Mouse (Mus musculus) liver, embryonic 15.5 days (tissue): Measurements from ENCODE around the gene Cyb5r2. TPM values are rescaled to one million over a fixed set of nuclear protein-coding genes. Genes with fewer than 3 reads are reported as not detected.

Experiments used
- ATAC-seq: fragments of 200-750 bp; cut with Nextera tagmentation; 2 replicates; pipeline ENCODE4 v1.8.0; 2017; ENCODE audit warnings: moderate number of reproducible peaks, mild to moderate bottlenecking, moderate library complexity; ENCODE audit not compliant: insufficient read depth
- H3K27ac ChIP-seq: fragments of 300-500 bp; sonication (generic); replicated peaks from 2 replicates; pipeline ENCODE4 v1.5.1; 2015; ENCODE audit warnings: mild to moderate bottlenecking, inconsistent platforms
- H3K27me3 ChIP-seq: fragments of 300-500 bp; sonication (generic); 2 replicates; pipeline ENCODE4 v1.6.1; 2015; ENCODE audit warnings: mild to moderate bottlenecking, inconsistent platforms
- H3K36me3 ChIP-seq: fragments of 300-500 bp; sonication (generic); replicated peaks from 2 replicates; pipeline ENCODE4 v1.6.1; 2015; ENCODE audit warnings: moderate library complexity, mild to moderate bottlenecking, inconsistent platforms
- H3K4me1 ChIP-seq: fragments of 300-500 bp; sonication (generic); replicated peaks from 2 replicates; pipeline ENCODE4 v1.6.1; 2015; ENCODE audit warnings: inconsistent platforms
- H3K4me2 ChIP-seq: fragments of 300-500 bp; sonication (generic); 2 replicates; pipeline ENCODE4 v1.6.1; 2015; ENCODE audit warnings: moderate library complexity, mild to moderate bottlenecking, inconsistent platforms
- H3K4me3 ChIP-seq: fragments of 300-500 bp; sonication (generic); replicated peaks from 2 replicates; pipeline ENCODE4 v1.5.1; 2015; ENCODE audit warnings: mild to moderate bottlenecking, inconsistent platforms
- H3K9ac ChIP-seq: fragments of 300-500 bp; sonication (generic); 2 replicates; pipeline ENCODE4 v1.6.1; 2015; ENCODE audit warnings: moderate library complexity, mild to moderate bottlenecking, inconsistent platforms
- H3K9me3 ChIP-seq: fragments of 300-500 bp; sonication (generic); replicated peaks from 2 replicates; pipeline ENCODE4 v1.6.1; 2016; ENCODE audit warnings: inconsistent platforms
- WGBS: fragments of 180-500 bp; shearing (Covaris S2); methylation state at CpG from one replicate; pipeline ENCODE4 v1.1.7; 2015; ENCODE audit warnings: mixed read lengths; ENCODE audit not compliant: insufficient replicate concordance; 5-methylcytosine and 5-hydroxymethylcytosine counted together
- polyA plus RNA-seq: library from polyadenylated mRNA; unstranded; fragments of >200 nt; fragmentation: Nextera tagmentation; extraction: Ambion mirVana; gene quantifications from 2 replicates; pipeline ENCODE4 v1.2.1, GENCODE M21; 2015

The Cyb5r2 gene
- polyA plus RNA-seq, 1 experiment from 2014 or later: not detected

- H3K27ac ChIP-seq: no peak overlapping the region
- 71% methylated on average over 4 of the region's 4 CpGs for WGBS
- ATAC-seq: no peak
- no peak overlapping the region for H3K4me3 ChIP-seq
- no peak overlapping the region for H3K9ac ChIP-seq
- no peaks in the 10 kb centered on the region for H3K36me3 ChIP-seq
- H3K4me2 ChIP-seq: no peak overlapping the region
- H3K27me3 ChIP-seq: no peaks in the 10 kb centered on the region
- no peaks in the 10 kb centered on the region for H3K9me3 ChIP-seq
- H3K4me1 ChIP-seq: no peaks in the 10 kb centered on the region
Observed at GRCm38 (mm10) chr7:107749721-107750120, 8.1 kb downstream of the Cyb5r2 start.

GRCm38 (mm10) chr7:107749270-107749669 is 8.6 kb downstream of the Cyb5r2 start:
- no peaks in the 10 kb centered on the region for H3K36me3 ChIP-seq
- no peaks in the 10 kb centered on the region for H3K4me1 ChIP-seq
- H3K27ac ChIP-seq: no peak overlapping the region
- no peak overlapping the region for H3K9ac ChIP-seq
- no peak overlapping the region for H3K4me3 ChIP-seq
- no peak overlapping the region for H3K4me2 ChIP-seq
- H3K27me3 ChIP-seq: no peaks in the 10 kb centered on the region
- 8% methylated on average over 3 of the region's 3 CpGs for WGBS
- ATAC-seq: no peak
- H3K9me3 ChIP-seq: no peaks in the 10 kb centered on the region

- 6% methylated on average over 2 of the region's 2 CpGs for WGBS
Observed at GRCm38 (mm10) chr7:107747954-107748353, 9.9 kb downstream of the Cyb5r2 start.

GRCm38 (mm10) chr7:107747476-107747875 is 10.4 kb downstream of the Cyb5r2 start:
- no peak overlapping the region for H3K9ac ChIP-seq
- no peaks in the 10 kb centered on the region for H3K27me3 ChIP-seq
- H3K4me3 ChIP-seq: no peak overlapping the region
- WGBS: 69% methylated on average over 9 of the region's 9 CpGs
- no peak for ATAC-seq
- H3K9me3 ChIP-seq: no peaks in the 10 kb centered on the region
- H3K36me3 ChIP-seq: no peaks in the 10 kb centered on the region; the same call in 1 of the 2 replicates
- H3K27ac ChIP-seq: no peak overlapping the region
- H3K4me2 ChIP-seq: no peak overlapping the region
- H3K4me1 ChIP-seq: no peaks in the 10 kb centered on the region

More at GRCm38 (mm10) chr7:107747954-107748353, 9.9 kb downstream of the Cyb5r2 start:
- H3K9ac ChIP-seq: no peak overlapping the region
- H3K4me3 ChIP-seq: no peak overlapping the region
- H3K9me3 ChIP-seq: no peaks in the 10 kb centered on the region
- no peak for ATAC-seq
- H3K36me3 ChIP-seq: no peaks in the 10 kb centered on the region; the same call in 1 of the 2 replicates
- H3K4me2 ChIP-seq: no peak overlapping the region
- no peak overlapping the region for H3K27ac ChIP-seq
- H3K27me3 ChIP-seq: no peaks in the 10 kb centered on the region
- H3K4me1 ChIP-seq: no peaks in the 10 kb centered on the region

- Histone ChIP-seq H3K4me1 (no peaks in the 10 kb centered on the region), H3K4me3 (no peak overlapping the region), H3K9ac (no peak overlapping the region), H3K27me3 (no peaks in the 10 kb centered on the region), H3K9me3 (no peaks in the 10 kb centered on the region), H3K27ac (no peak overlapping the region), H3K4me2 (no peak overlapping the region), H3K36me3 (no peaks in the 10 kb centered on the region; the same call in 1 of the 2 replicates)
- 64% methylated on average over 8 of the region's 8 CpGs for WGBS
- ATAC-seq: no peak
Observed at GRCm38 (mm10) chr7:107746036-107746435, 11.8 kb downstream of the Cyb5r2 start.

GRCm38 (mm10) chr7:107745111-107745510 is 12.7 kb downstream of the Cyb5r2 start:
- no peaks in the 10 kb centered on the region for H3K27me3 ChIP-seq

GRCm38 (mm10) chr7:107744454-107744853 is 13.4 kb downstream of the Cyb5r2 start:
- WGBS: 71% methylated on average over 4 of the region's 4 CpGs
- Histone ChIP-seq H3K4me3 (no peak overlapping the region), H3K9me3 (no peaks in the 10 kb centered on the region), H3K27ac (no peak overlapping the region), H3K27me3 (no peaks in the 10 kb centered on the region), H3K4me1 (no peaks in the 10 kb centered on the region), H3K4me2 (no peak overlapping the region), H3K9ac (no peak overlapping the region), H3K36me3 (no peaks in the 10 kb centered on the region; the same call in 1 of the 2 replicates)
- no peak for ATAC-seq

More at GRCm38 (mm10) chr7:107745111-107745510, 12.7 kb downstream of the Cyb5r2 start:
- Histone ChIP-seq H3K9ac (no peak overlapping the region), H3K4me2 (no peak overlapping the region), H3K36me3 (no peaks in the 10 kb centered on the region; the same call in 1 of the 2 replicates), H3K4me3 (no peak overlapping the region), H3K27ac (no peak overlapping the region), H3K4me1 (no peaks in the 10 kb centered on the region), H3K9me3 (no peaks in the 10 kb centered on the region)
- ATAC-seq: no peak
- WGBS: 42% methylated on average over 2 of the region's 2 CpGs

- no peak overlapping the region for H3K9ac ChIP-seq
- H3K36me3 ChIP-seq: no peaks in the 10 kb centered on the region; the same call in 1 of the 2 replicates
- ATAC-seq: no peak
- no peaks in the 10 kb centered on the region for H3K27me3 ChIP-seq
- 64% methylated on average over 10 of the region's 10 CpGs for WGBS
- H3K27ac ChIP-seq: no peak overlapping the region
- no peaks in the 10 kb centered on the region for H3K4me1 ChIP-seq
- no peak overlapping the region for H3K4me3 ChIP-seq
- no peaks in the 10 kb centered on the region for H3K9me3 ChIP-seq
- no peak overlapping the region for H3K4me2 ChIP-seq
Observed at GRCm38 (mm10) chr7:107742963-107743465, 14.8 kb downstream of the Cyb5r2 start.

GRCm38 (mm10) chr7:107738726-107739125 is 19.1 kb downstream of the Cyb5r2 start:
- H3K4me1 ChIP-seq: no peaks in the 10 kb centered on the region
- H3K36me3 ChIP-seq: no peaks in the 10 kb centered on the region; the same call in 1 of the 2 replicates
- ATAC-seq: no peak
- no peak overlapping the region for H3K4me3 ChIP-seq
- no peaks in the 10 kb centered on the region for H3K27me3 ChIP-seq
- H3K9me3 ChIP-seq: no peaks in the 10 kb centered on the region
- no peak overlapping the region for H3K4me2 ChIP-seq
- 18% methylated on average over 2 of the region's 2 CpGs for WGBS
- H3K27ac ChIP-seq: no peak overlapping the region
- H3K9ac ChIP-seq: no peak overlapping the region

- WGBS: 48% methylated on average over 2 of the region's 2 CpGs
- Histone ChIP-seq H3K4me2 (no peak overlapping the region), H3K4me1 (no peaks in the 10 kb centered on the region)
Observed at GRCm38 (mm10) chr7:107733162-107733561, 24.7 kb downstream of the Cyb5r2 start.

GRCm38 (mm10) chr7:107730587-107730986 is 27.2 kb downstream of the Cyb5r2 start:
- H3K4me2 ChIP-seq: no peak overlapping the region
- no peaks in the 10 kb centered on the region for H3K4me1 ChIP-seq
- H3K4me3 ChIP-seq: no peak overlapping the region
- ATAC-seq: no peak
- 72% methylated on average over 10 of the region's 10 CpGs for WGBS
- H3K9ac ChIP-seq: no peak overlapping the region
- H3K27me3 ChIP-seq: no peaks in the 10 kb centered on the region
- H3K36me3 ChIP-seq: no peaks in the 10 kb centered on the region
- H3K9me3 ChIP-seq: no peaks in the 10 kb centered on the region
- no peak overlapping the region for H3K27ac ChIP-seq

More at GRCm38 (mm10) chr7:107733162-107733561, 24.7 kb downstream of the Cyb5r2 start:
- H3K36me3 ChIP-seq: no peaks in the 10 kb centered on the region
- no peaks in the 10 kb centered on the region for H3K9me3 ChIP-seq
- H3K4me3 ChIP-seq: no peak overlapping the region
- H3K27ac ChIP-seq: no peak overlapping the region
- no peaks in the 10 kb centered on the region for H3K27me3 ChIP-seq
- no peak for ATAC-seq
- no peak overlapping the region for H3K9ac ChIP-seq

- no peak for ATAC-seq
- Histone ChIP-seq H3K9me3 (no peaks in the 10 kb centered on the region), H3K4me2 (no peak overlapping the region), H3K4me3 (no peak overlapping the region), H3K36me3 (0 out of 2 replicates have a peak, but pooled peaks cover 8% of the 10 kb centered on the region), H3K4me1 (no peaks in the 10 kb centered on the region), H3K27ac (no peak overlapping the region), H3K9ac (no peak overlapping the region), H3K27me3 (no peaks in the 10 kb centered on the region)
- 48% methylated on average over 3 of the region's 3 CpGs for WGBS
Observed at GRCm38 (mm10) chr7:107727538-107727937, 30.3 kb downstream of the Cyb5r2 start.
